Mouse (Mus musculus) MEL (cell line): Measurements from ENCODE around the gene Ctsw. TPM values are rescaled to one million over a fixed set of nuclear protein-coding genes. Genes with fewer than 3 reads are reported as not detected.

ENCODE experiments used
- DNase-seq: peaks from one replicate; pipeline ENCODE4 v3.0.0; 2011; ENCODE audit warnings: low read depth, low spot score
- H3K27ac ChIP-seq: 2 replicates; pipeline ENCODE4 v1.5.1; 2012; ENCODE audit warnings: low read depth, mild to moderate bottlenecking, control low read depth, low read length, moderate library complexity; ENCODE audit not compliant: control insufficient read depth
- H3K27me3 ChIP-seq, 2 experiments: fragments of 150-350 bp in 1 of 2; sonication (generic) in 1 of 2; 2 replicates each; pipeline ENCODE4 v1.6.1; 2012; ENCODE audit warnings: low read length in 2 of 2, mild to moderate bottlenecking in 2 of 2, improper control_type of control experiment in 1 of 2, moderate library complexity in 1 of 2; ENCODE audit not compliant: insufficient read depth in 2 of 2, control insufficient read depth in 1 of 2
- H3K36me3 ChIP-seq, 2 experiments: 2 replicates each; pipeline ENCODE4 v1.6.1; 2012 to 2014; ENCODE audit warnings: low read length in 2 of 2, improper control_type of control experiment in 1 of 2, inconsistent platforms in 1 of 2, mild to moderate bottlenecking in 1 of 2; ENCODE audit not compliant: insufficient read depth in 2 of 2, control insufficient read depth in 1 of 2
- H3K4me1 ChIP-seq, 2 experiments: fragments of 150-350 bp in 1 of 2; sonication (generic) in 1 of 2; 2 replicates each; pipeline ENCODE4 v1.6.1; 2012; ENCODE audit warnings: low read length in 2 of 2, improper control_type of control experiment in 1 of 2, mild to moderate bottlenecking in 1 of 2; ENCODE audit not compliant: insufficient read depth in 2 of 2, control insufficient read depth in 1 of 2
- H3K4me3 ChIP-seq, 2 experiments: fragments of 150-350 bp in 1 of 2; sonication (generic) in 1 of 2; 2 replicates each; pipeline ENCODE4 v1.5.1; 2012; ENCODE audit warnings: low read depth in 2 of 2, low read length in 2 of 2, mild to moderate bottlenecking in 2 of 2, moderate library complexity in 2 of 2, control low read depth in 1 of 2, improper control_type of control experiment in 1 of 2; ENCODE audit not compliant: control insufficient read depth in 1 of 2, insufficient read depth in 1 of 2
- H3K79me2 ChIP-seq: 2 replicates; pipeline ENCODE4 v1.6.1; 2012; ENCODE audit warnings: mild to moderate bottlenecking, low read length, moderate library complexity; ENCODE audit not compliant: control insufficient read depth, poor library complexity, insufficient read depth
- H3K9ac ChIP-seq: 2 replicates; pipeline ENCODE4 v1.6.1; 2012; ENCODE audit warnings: low read depth, mild to moderate bottlenecking, control low read depth, low read length, moderate library complexity; ENCODE audit not compliant: control insufficient read depth, poor library complexity, severe bottlenecking
- H3K9me3 ChIP-seq: fragments of 150-350 bp; sonication (generic); replicated peaks from 2 replicates; pipeline ENCODE4 v1.6.1; 2012; ENCODE audit warnings: mild to moderate bottlenecking, low read length, improper control_type of control experiment, moderate library complexity; ENCODE audit not compliant: insufficient read depth
- BHLHE40 ChIP-seq: IDR thresholded peaks from 2 replicates; pipeline ENCODE4 v1.6.1; 2012; ENCODE audit warnings: low read depth, mild to moderate bottlenecking, inconsistent platforms, low read length, improper control_type of control experiment, borderline replicate concordance
- E2F4 ChIP-seq: IDR thresholded peaks from 2 replicates; pipeline ENCODE4 v1.6.1; 2011; ENCODE audit warnings: low read depth, low read length, improper control_type of control experiment, borderline replicate concordance
- EP300 ChIP-seq, 2 experiments: IDR thresholded peaks; 2 replicates each; pipeline ENCODE4 v1.6.1; 2011; ENCODE audit warnings: improper control_type of control experiment in 2 of 2, low read length in 2 of 2, low read depth in 1 of 2, mild to moderate bottlenecking in 1 of 2
- MAFK ChIP-seq: IDR thresholded peaks from 2 replicates; pipeline ENCODE4 v1.6.1; 2011; ENCODE audit warnings: low read depth, mild to moderate bottlenecking, low read length, improper control_type of control experiment, borderline replicate concordance
- MAX ChIP-seq: IDR thresholded peaks from 2 replicates; pipeline ENCODE4 v1.6.1; 2011; ENCODE audit warnings: low read length, improper control_type of control experiment
- MAZ ChIP-seq: IDR thresholded peaks from 2 replicates; pipeline ENCODE4 v1.6.1; 2012; ENCODE audit warnings: low read depth, mild to moderate bottlenecking, inconsistent platforms, low read length, improper control_type of control experiment
- MEF2A ChIP-seq: IDR thresholded peaks from 2 replicates; pipeline ENCODE4 v1.6.1; 2014; ENCODE audit warnings: low read depth, mild to moderate bottlenecking, inconsistent platforms, low read length, improper control_type of control experiment; ENCODE audit not compliant: poor library complexity, insufficient replicate concordance, severe bottlenecking; ENCODE audit errors: extremely low read depth
- MXI1 ChIP-seq: IDR thresholded peaks from 2 replicates; pipeline ENCODE4 v1.6.1; 2011; ENCODE audit warnings: mild to moderate bottlenecking, low read depth, low read length, improper control_type of control experiment
- MYB ChIP-seq: IDR thresholded peaks from 2 replicates; pipeline ENCODE4 v1.6.1; 2011; ENCODE audit warnings: mild to moderate bottlenecking, low read depth, low read length, improper control_type of control experiment
- MYC ChIP-seq: IDR thresholded peaks from 2 replicates; pipeline ENCODE4 v1.6.1; 2011; ENCODE audit warnings: low read depth, mild to moderate bottlenecking, low read length, improper control_type of control experiment, moderate library complexity
- NELFE ChIP-seq: IDR thresholded peaks from 2 replicates; pipeline ENCODE4 v1.6.1; 2011; ENCODE audit warnings: low read depth, low read length, improper control_type of control experiment
- NRF1 ChIP-seq: IDR thresholded peaks from 2 replicates; pipeline ENCODE4 v1.6.1; 2014; ENCODE audit warnings: low read depth, mild to moderate bottlenecking, inconsistent platforms, low read length, improper control_type of control experiment, moderate library complexity; ENCODE audit not compliant: poor library complexity, insufficient read depth, severe bottlenecking
- POLR2A ChIP-seq, 2 experiments: IDR thresholded peaks; 2 replicates each; pipeline ENCODE4 v1.6.1; 2011 to 2012; ENCODE audit warnings: low read length in 2 of 2, mild to moderate bottlenecking in 2 of 2, control low read depth in 1 of 2, improper control_type of control experiment in 1 of 2, low read depth in 1 of 2, moderate library complexity in 1 of 2; ENCODE audit not compliant: control insufficient read depth in 1 of 2, insufficient read depth in 1 of 2, poor library complexity in 1 of 2
- POLR2AphosphoS5 ChIP-seq: IDR thresholded peaks from 2 replicates; pipeline ENCODE4 v1.6.1; 2012; ENCODE audit warnings: low read depth, borderline replicate concordance, mild to moderate bottlenecking, inconsistent platforms, low read length, moderate library complexity, mixed read lengths
- RAD21 ChIP-seq: IDR thresholded peaks from 2 replicates; pipeline ENCODE4 v1.6.1; 2011; ENCODE audit warnings: mild to moderate bottlenecking, low read depth, low read length, improper control_type of control experiment
- SMC3 ChIP-seq: IDR thresholded peaks from 2 replicates; pipeline ENCODE4 v1.6.1; 2011; ENCODE audit warnings: low read depth, low read length, improper control_type of control experiment
- TAL1 ChIP-seq: IDR thresholded peaks from 2 replicates; pipeline ENCODE4 v1.6.1; 2012; ENCODE audit warnings: mild to moderate bottlenecking, inconsistent platforms, low read length, moderate library complexity, mixed read lengths
- TBP ChIP-seq: IDR thresholded peaks from 2 replicates; pipeline ENCODE4 v1.8.0; 2011; ENCODE audit warnings: low read depth, low read length, improper control_type of control experiment
- UBTF ChIP-seq: IDR thresholded peaks from 2 replicates; pipeline ENCODE4 v1.6.1; 2012; ENCODE audit warnings: low read depth, mild to moderate bottlenecking, inconsistent platforms, low read length, improper control_type of control experiment, moderate library complexity, borderline replicate concordance; ENCODE audit not compliant: insufficient read depth
- ZC3H11A ChIP-seq: IDR thresholded peaks from 2 replicates; pipeline ENCODE4 v1.6.1; 2012; ENCODE audit warnings: low read depth, mild to moderate bottlenecking, inconsistent platforms, low read length, improper control_type of control experiment
- ZKSCAN1 ChIP-seq: IDR thresholded peaks from 2 replicates; pipeline ENCODE4 v1.6.1; 2012; ENCODE audit warnings: low read depth, mild to moderate bottlenecking, inconsistent platforms, low read length, improper control_type of control experiment, moderate library complexity
- ZMIZ1 ChIP-seq: IDR thresholded peaks from 2 replicates; pipeline ENCODE4 v1.6.1; 2012; ENCODE audit warnings: low read depth, mild to moderate bottlenecking, inconsistent platforms, low read length, improper control_type of control experiment, moderate library complexity
- polyA plus RNA-seq, 2 experiments: library from polyadenylated mRNA; stranded (reverse) in 1 of 2; unstranded in 1 of 2; fragments of >175 nt in 1 of 2; fragments of >200 nt in 1 of 2; gene quantifications; 2 replicates each; pipeline versions ENCODE4 v1.2.1 to v1.2.4; 2012; ENCODE audit warnings: low replicate concordance in 2 of 2, low read depth in 1 of 2; ENCODE audit not compliant: insufficient read length in 2 of 2, insufficient read depth in 1 of 2, missing spikeins in 1 of 2
- total RNA-seq: library from RNA; depleted of rRNA; stranded (reverse); fragments of 300-350 nt; gene quantifications from 2 replicates; pipeline ENCODE4 v1.2.3, GENCODE M21; 2012

The Ctsw gene
- total and polyA plus RNA-seq, 3 experiments = 0.15 to 0.39 TPM; not detected in 1

DNA sequence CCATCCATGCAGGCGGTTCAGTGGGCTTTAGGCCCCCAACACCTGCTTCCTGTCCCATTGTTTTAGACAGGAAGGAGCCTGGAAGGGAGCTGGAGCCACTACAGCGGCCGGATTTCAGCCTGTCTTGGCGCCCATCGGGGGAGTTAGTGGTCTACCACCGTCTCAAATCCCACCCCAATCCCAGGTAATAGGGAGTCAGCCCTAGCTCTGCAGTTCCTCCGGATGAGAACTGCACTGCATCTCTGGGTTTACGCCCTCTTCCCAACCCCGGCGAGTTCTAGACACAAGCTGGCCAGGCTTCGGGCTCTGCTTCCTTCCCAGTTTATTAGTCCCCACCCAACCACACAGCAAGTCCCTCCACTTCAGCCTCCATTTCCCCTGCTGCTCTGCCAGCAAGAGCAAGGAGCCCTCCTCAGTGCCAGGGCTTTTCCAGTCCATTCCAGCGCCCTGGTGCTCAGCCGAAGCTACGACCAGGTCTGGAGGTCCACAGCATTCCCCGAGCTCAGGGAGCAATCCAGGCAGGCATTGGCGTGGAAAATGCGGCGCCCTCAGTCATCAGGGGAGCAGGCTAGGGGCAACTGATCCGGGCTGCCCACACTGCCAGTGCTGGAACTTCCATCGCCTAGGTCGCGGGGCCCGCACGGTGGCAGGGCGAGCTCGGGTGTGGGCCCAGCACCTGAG is 11.9 kb downstream of the Ctsw start:
- H3K79me2 ChIP-seq = peaks cover 18% of the 10 kb centered on the region
- no peaks in the 10 kb centered on the region for H3K27me3 ChIP-seq
- no peaks in the 10 kb centered on the region for H3K9me3 ChIP-seq
- peak overlapping the region; percentile 89 for H3K9ac ChIP-seq
- peaks cover 0 to 28% of the 10 kb centered on the region in 2 experiments for H3K4me1 ChIP-seq
- no peak for TF ChIP-seq POLR2A (IDR thresholded peaks at IDR 0.05; ENCODE audit: control insufficient read depth in 1 of 2, insufficient read depth in 1 of 2, low read depth in 1 of 2, low read length in 2 of 2, poor library complexity in 1 of 2)
- TF ChIP-seq ZC3H11A = no peak
- TF ChIP-seq TBP = no peak
- TF ChIP-seq E2F4 = no peak
- TF ChIP-seq NRF1 = no peak
- no peak for TF ChIP-seq MYB
- no peak for TF ChIP-seq MAX
- no peak for TF ChIP-seq MXI1
- TF ChIP-seq ZMIZ1 = no peak
- TF ChIP-seq RAD21 = no peak
- TF ChIP-seq ZKSCAN1 = no peak
- no peak for TF ChIP-seq SMC3
- TF ChIP-seq EP300 (IDR thresholded peaks at IDR 0.05; ENCODE audit: low read depth in 1 of 2, low read length in 2 of 2) = no peak
- no peak for TF ChIP-seq MEF2A
- no peak for TF ChIP-seq MAFK
- TF ChIP-seq POLR2AphosphoS5 = no peak
- TF ChIP-seq TAL1 = no peak
- TF ChIP-seq, all 39 proteins: peak for 0
- H3K36me3 ChIP-seq = peaks cover 0 to 5% of the 10 kb centered on the region in 2 experiments; a peak in 2 of 4 replicates
- no peak overlapping the region for H3K27ac ChIP-seq
- H3K4me3 ChIP-seq = peak overlapping the region; percentile 77
- peak; percentile 44 for DNase-seq

DNA sequence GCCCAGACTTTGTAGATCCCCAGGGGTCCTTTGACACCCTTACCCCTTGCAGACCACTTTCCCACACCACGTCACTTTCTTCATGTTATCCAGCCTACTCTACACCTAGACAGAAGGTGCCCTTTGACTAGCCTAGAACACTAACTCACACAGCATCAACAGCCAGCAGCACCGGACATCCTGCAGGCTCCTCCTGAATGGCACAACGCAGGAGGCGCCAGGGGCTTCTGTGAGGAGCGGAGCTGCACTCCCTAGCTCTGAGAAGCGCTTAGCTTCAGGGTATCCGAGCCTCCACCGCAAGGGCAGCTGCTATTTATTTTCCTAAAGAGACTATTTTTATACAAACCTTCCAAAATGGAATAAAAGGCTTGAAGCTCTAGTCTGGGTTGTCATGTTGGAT is 12.7 kb downstream of the Ctsw start:
- peaks cover 0 to 5% of the 10 kb centered on the region in 2 experiments; a peak in 2 of 4 replicates for H3K36me3 ChIP-seq
- H3K9me3 ChIP-seq = no peaks in the 10 kb centered on the region
- H3K27me3 ChIP-seq = no peaks in the 10 kb centered on the region
- TF ChIP-seq MAZ = no peak
- no peak for TF ChIP-seq UBTF
- TF ChIP-seq MYC = no peak
- no peak for TF ChIP-seq EP300 (IDR thresholded peaks at IDR 0.05; ENCODE audit: low read depth in 1 of 2, low read length in 2 of 2)
- no peak for TF ChIP-seq POLR2A (IDR thresholded peaks at IDR 0.05; ENCODE audit: control insufficient read depth in 1 of 2, insufficient read depth in 1 of 2, low read depth in 1 of 2, low read length in 2 of 2, poor library complexity in 1 of 2)
- no peak for TF ChIP-seq BHLHE40
- TF ChIP-seq MYB = no peak
- no peak for TF ChIP-seq NELFE
- H3K79me2 ChIP-seq = peaks cover 15% of the 10 kb centered on the region
- H3K9ac ChIP-seq = no peak overlapping the region
- no peak for DNase-seq
- no peak overlapping the region for H3K4me3 ChIP-seq
- H3K4me1 ChIP-seq = peaks cover 0 to 25% of the 10 kb centered on the region in 2 experiments
- H3K27ac ChIP-seq = no peak overlapping the region
